Mouse (Mus musculus): ENCODE measurements around the gene 2010003K11Rik.
A peak's percentile ranks its signal among the peaks of the same experiment; 100 is the strongest.

2010003K11Rik gene

DNA sequence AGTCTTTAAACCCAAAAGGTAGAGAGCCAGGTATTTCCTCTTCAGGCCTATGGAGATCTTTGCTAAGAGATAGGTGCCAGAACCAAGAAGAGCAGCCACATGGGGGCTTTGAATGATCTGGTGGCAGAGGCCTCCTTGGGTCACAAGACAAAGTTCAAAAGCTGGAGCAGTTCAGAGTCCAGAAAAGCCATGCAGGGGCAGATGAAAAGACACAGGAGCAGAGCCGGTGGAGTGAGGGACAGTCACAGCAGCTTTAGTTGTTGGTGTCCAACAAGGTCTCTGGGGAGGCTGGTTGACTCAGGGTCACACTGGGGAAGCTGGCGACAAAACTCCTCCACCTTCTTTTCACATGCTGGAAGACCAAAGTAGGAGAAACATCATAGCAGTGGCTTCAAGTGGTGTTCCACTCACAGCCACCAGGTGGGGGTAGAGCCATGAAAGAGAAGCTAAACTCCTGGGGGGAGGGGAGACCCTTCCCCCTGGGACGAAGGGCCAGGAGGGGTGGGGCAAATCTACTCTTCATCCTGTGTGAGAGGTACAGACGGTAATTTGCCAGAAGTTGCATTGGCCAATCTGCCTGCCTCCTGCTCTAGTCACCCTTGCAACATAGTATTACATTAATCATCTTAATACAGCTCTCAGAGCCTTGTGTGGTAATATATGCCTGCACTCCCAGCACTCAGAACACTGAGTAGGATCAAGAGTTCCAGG, 965 bp downstream of the 2010003K11Rik start:
- DNase-seq (ENCODE audit: low read depth), result peak; percentile 83

DNA sequence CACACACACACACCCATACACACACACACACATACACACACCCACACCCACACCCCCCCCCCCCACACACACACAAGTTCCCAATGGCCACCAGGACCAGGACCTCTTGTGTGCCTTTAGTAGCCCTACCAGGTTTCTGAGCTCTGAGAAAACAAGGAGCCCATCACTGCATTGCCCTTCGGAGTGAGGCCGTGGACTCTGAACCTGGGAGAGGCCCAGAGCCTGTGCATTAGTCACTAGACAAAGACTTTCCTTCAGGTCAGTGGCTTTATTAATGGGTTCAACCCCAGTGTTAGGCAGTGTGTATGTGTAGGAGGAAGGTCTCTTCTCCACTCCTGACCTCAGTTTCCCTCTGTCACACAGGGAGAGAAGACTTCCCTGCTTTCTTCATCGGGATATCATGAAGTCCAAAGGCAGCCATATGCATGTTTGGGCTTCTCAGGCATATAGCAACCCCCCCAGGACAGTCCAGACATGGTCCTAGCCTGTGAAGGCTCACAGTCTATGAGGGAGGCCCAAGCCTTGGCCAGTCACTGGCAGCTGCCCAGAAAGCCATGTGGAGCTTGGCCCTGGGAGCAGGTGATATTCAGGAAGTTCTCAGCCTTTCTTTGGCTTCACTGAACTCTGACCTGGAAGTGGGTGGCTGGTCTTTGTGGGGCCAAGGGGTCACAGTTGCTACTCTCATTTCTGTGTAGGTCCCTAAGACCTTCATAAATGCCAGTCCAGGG, 1.7 kb downstream of the 2010003K11Rik start:
- DNase-seq (ENCODE audit: low read depth), result no peak

DNA sequence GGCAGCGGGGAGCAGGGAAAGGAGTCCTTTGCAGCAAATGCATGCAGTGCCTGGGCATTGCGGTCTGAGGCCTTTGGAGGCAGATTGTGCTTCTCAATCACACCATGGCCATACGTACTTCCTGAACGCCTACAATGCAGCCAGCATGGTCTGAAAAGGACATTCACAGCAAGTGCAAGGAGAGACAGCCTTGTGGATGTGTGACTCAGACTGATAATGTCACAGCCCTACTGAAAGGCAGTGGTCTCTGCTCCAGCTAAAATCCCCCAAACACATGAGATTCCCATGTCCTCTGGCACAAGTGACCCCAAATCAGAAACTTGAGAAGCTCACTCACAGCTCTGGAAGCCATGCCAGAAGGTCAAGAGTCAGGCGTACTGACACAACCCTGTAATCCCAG, 2.6 kb downstream of the 2010003K11Rik start:
- DNase-seq (ENCODE audit: low read depth), result no peak

DNA sequence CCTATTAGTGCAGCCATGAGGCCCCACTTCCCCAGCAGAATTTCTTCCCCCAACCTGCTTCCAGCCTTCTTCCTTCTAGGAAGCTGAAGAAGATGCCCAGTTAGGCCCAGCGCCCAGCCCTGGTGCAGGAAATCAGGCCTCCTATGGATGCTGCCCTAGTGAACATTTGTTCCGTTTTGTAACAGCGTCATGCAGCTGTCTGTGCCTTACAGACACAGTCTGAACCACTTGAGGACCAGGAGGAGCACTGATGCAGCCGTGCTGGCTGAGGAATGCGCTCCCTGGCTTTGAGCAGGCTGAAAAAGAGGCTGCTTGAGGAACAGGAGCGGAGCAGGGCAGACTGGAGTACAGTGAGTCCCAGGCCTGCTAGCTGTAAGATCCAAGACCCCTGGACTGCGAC, 3.7 kb downstream of the 2010003K11Rik start:
- no peak for DNase-seq (ENCODE audit: low read depth)

DNA sequence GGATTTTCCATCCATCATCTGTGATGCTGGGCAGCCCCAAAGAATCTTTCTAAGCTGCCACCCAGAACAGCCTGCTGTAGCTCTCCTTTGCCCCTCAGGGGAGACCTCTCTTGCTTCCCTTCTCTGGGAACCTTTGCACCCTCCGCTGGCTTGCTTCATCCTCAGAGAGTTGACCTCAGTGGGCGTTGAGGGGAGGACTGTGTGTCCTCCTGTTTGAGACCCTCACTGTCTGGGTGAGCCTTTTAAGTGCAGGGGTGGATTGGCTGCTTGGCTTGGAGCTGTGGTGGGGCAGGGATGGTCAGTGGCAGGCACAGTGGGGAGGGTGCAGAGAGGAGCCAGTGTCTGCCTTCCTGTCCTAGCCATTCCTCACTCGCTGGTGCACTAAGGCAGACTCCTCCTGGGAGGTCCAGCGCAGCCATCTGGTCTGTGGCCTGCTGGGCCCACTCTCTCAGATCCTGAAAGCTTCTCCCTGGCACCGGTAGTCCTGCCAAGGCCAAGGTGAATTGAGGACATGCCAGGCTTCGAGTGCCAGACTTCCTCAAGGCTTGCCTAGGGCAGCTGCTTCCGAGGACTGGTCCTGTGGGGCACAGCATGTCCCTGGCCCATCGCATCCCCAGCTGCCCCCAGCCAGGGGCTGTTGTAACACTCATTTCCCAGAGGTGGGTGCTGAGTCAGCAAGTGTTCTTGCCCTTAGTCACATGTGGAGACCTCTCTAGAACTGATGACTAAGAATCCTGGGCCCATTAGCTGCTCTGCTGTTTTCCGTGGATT, 5.7 kb downstream of the 2010003K11Rik start:
- no peak for DNase-seq (ENCODE audit: low read depth)

DNA sequence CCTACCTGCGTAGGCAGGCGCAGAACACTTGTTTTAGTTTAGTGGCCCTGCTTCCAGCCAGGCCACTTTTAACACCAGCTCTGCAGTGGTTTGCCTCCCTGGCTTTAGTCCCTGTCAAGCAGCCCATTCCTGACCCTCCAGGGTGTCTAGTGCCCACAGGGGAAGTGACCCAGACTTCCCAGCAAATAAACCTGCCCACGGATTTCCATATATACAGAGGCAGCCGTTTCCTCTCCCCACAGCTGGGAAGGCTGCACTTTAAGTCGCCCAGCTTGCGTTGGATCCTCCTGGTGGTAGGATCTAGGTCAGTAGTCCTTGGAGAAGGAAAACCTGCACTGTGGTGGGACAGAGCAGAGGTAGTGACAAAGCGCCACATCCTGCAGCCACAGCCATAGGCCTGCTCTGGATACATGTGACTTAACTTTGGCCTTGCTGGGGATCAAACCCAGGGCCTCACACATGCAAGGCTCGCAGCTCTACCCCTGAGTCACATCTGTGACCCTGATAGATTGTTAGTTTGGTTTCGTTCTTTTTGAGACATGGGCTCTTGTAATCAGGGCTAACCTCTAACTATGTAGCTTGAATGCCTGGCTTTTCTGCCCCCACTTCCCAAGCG, 7.2 kb downstream of the 2010003K11Rik start:
- DNase-seq (ENCODE audit: low read depth), result no peak

DNA sequence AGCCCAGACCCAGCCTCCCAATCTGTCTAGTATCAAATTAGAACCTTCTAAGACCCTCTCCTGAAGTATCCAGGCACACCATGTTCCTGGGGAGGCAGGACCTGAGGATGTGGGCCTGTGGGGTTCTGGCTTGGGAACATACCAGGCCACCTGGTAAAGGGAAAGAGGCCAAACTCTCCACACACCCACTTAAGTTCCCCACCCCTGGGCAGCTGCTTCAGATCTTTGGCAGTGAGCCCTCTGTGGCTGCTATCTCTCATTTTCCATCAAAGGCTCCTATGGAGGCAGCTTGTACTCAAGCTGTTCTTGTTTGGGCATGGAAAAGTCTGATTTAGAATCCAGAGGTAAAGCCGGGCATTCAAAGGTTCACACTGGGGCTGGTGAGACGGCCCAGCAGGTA, 10.5 kb downstream of the 2010003K11Rik start:
- no peak for DNase-seq (ENCODE audit: low read depth)

DNA sequence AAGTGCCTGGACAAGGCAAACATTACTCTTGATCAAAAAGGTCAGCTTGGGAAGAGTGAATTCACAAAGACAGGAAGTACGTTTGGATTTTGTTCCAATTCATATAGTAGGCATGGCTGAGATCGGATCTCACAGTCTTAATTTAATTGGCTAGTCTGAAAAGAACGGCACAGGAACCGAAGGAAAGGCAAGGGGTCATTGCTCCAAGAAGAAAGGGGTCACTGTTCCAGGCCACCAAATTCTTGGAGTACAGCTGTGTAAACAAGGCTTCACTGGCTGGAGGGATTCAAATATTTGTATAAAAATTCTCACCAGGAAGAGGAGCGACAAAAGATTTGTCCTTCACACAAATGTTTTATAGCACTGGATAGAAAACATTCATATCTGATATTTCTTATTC, 13.4 kb downstream of the 2010003K11Rik start:
- DNase-seq (ENCODE audit: low read depth), result no peak

DNA sequence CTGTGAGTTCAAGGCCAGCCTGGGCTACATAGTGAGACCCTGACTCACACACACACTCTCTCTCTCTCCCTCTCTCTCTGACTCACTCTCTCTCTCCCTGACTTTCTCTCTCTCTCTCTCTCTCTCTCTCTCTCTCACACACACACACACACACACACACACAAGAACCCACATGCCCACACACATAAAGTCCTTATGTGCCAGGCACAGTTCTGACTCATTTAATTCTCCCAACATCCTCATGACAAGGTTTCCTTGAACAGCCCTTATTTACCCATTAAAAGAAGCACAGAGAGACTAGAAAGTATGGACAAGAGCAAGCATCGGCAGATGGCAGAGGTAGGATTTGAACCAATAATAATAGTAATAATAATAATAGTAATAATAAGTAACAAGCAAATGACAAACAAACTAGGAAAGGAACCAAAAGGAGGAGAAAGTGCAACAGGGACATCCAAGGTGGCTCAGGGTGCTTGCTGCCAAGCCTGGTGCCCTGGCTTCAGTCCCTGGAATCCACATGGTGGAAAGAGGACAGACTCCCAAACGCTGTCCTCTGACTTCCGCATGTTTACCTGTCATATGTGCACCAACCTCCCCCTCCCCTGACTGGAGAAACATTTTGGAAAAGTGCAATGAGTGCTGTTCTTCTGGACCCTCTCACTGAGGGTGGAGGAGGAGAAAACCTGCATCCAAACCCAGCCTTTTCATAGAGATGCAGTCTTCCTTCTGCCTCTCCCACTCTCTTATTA, 16.1 kb downstream of the 2010003K11Rik start:
- DNase-seq (ENCODE audit: low read depth), result no peak

DNA sequence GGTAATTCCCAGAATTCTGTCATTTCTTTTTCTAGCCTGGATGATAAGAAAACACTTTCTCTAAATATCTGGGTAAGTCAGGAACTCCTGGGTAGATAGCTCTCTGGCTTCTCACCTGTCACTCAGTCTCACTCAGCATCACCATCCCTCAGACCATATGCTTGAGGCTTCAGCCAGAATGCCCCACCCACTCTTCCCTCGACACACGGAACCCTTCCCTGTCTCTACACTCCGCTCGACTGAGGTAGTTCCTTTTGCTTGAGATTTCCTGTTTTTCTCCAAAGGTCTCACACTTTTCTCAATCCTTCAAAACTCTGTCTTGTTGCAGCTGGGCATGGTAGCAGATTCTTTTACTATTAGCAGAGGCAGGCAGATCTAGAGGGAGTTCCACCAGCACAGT, 17.1 kb downstream of the 2010003K11Rik start:
- no peak for DNase-seq (ENCODE audit: low read depth)

DNA sequence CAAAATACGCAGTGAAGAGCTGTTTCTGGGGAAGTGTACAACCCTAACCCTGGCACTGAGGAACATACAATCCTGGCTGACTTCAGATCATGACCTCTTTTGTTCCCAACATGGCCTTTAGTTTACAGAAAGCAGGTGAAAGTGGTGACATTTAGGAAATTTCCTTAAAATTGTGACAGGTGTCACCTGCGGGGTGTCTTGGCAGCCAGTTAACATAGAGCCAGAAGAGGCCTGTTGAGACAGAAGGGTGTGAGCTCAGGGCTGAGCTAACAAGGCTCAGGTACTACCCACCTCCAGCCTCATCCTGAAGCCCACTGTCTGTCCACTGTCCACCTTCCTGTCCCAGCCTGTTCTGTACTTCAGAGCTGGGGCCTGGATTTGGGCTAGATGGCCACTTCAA, 18.3 kb downstream of the 2010003K11Rik start:
- no peak for DNase-seq (ENCODE audit: low read depth)

DNA sequence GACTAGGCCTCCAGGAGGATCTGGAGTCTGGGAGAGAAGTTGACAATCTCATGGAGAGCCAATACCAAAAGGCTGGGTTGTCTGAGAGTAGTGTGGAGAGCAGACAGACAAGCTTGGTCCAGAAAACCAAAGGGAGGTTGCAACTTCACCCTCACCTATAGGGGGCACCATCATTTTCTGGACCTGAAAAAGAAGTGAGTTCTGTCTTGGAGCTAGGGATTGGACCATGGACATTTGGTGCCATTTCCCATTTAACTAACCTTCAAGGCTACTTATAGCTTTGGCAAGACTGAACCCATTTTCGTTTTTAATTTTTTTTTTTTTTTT, 20.2 kb downstream of the 2010003K11Rik start:
- DNase-seq (ENCODE audit: low read depth), result peak; percentile 48

DNA sequence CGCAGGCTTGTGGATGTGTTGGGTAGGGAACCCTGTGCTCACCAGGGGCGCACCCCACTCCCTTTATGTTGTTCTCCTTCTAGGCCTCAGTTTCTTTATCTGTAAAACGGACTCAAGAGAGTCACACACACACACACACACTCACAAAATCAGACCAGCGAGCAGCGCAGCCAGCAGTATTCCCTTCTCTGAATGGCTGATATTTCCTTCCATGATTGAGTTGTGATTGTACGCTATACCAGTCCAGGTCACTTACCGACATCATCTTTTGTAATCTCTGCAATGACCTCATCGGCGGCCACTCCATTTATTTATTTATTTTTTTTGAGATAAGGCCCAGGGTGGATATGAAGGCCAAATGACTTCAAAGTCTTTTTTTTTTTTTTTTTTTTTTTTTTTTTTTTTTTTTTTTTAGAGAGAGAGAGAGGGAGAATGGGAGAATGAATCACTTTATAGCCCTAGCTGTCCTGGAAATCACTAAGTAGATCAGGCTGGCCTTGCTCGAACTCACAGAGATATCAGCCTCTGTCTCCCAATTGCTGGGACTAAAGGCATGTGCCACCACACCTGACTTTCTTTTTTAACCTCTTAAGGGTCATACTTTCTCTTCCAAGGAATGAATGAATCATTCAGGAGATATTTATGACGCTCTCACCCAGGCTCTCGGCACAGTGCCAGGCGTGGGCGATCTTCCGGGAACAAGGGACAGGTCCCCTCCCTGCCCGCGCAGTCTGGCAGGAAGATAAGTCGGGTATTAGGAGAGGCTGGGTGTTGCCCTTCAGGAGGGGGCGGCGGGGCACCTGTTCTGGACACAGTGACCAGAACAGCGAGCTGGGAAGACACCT, 20.8 kb downstream of the 2010003K11Rik start, which contains the start of gene Syt12:
Syt12 (minus strand) TSS at position 103 of the 845 bp plus-strand sequence.
- DNase-seq (ENCODE audit: low read depth), result no peak

DNA sequence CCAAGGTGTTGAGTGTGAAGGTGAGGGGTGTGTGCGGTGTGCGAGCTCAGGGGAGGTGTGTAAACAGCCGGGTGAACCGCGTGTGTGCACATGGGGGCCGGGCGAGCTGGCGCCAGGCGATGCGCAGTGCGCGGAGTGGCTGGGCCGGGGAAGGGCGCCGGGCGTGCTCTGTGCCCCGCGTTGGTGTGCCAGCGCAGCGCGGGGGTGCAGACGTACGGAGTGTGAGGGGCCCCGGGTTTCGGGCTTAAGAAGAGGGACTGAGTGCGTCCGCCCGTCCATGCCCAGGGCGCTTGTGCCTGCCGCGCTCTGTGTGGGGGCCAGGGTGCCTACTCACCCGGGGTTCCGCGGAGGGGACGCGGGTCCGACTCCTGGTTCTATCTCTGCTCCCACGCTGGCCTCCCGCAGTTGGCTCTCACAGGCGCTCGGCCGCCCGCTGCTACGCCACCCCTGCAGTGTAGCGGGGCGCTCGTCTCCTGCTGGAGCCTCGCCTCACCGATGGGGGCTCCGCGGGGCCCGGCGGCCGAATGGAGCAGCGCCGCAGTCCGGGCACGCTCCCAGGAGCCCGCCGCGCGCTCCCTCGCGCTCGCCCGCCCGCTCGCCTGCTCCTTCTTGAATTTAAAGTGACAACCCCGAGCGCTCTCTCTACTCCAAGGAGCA, 21.7 kb downstream of the 2010003K11Rik start:
- DNase-seq (ENCODE audit: low read depth), result peak; percentile 19

DNA sequence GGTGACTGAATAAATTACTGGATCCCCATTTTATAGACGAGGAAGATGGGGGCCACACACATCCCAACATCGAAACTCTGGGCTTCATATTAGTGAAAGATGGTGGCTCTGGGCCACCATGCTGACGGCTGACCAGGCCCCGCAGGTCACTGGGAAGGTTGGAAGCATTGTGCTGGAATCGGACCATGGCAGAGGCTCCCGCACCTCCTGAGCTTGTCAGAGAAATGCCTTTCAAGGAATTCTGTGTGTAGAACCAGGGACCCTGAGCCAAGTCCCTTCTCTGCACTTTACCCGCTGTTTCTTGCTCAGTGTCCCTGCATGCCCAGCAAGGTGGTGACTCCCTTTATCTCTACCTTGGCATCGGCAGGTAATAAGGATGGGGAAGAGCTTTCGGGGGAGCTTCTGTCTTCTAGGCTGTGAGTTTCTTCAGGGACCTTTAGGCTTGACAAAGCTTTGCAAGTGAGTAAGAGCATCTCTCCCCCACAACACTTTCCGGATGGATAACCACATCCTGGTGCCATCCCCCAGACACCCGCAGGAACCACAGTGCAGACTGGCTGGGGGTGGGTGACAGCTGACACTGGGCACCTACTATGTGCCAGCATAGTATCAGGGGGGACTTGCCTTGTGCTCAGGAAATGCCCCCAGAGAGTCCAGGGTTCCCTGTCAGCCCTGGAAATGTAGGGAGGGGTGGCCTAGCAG, 23.0 kb downstream of the 2010003K11Rik start:
- DNase-seq (ENCODE audit: low read depth), result peak; percentile 53

DNA sequence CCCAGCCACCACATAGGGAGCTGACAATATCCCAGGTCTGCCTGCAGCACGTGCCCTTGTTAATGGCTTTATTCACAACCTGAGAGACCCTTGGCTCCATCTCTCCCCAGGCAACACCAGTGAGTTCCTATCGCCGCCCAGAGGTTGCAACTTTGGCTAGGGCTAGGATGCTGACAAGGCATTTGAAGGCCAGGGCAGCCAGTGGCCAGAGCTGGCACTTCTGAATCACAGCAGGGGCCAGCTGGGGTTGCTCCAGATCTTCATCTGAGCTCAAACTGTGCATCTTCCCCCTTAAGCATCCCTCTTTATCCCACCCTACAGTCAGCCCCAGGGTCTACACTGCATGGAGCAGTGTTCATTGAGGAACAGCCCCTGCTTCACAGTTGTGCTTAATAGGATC, 23.6 kb downstream of the 2010003K11Rik start:
- DNase-seq (ENCODE audit: low read depth), result no peak

DNA sequence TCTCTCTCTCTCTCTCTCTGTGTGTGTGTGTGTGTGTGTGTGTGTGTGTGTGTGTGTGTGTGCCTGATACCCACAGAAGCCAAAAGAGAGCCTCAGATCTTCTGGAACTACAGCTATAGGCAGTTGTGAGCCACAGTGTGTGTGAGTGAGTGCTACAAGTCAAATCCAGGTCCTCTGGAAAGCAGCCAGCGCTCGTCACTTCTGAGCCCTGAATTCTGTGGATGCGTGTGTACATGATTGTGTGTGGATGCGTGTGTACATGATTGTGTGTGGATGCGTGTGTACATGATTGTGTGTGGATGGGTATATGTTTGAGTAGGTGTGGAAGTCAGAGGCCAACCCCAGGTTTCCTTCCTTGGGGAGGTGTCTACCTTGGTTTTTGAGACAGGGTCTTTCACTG, 24.8 kb downstream of the 2010003K11Rik start:
- DNase-seq (ENCODE audit: low read depth), result no peak

DNA sequence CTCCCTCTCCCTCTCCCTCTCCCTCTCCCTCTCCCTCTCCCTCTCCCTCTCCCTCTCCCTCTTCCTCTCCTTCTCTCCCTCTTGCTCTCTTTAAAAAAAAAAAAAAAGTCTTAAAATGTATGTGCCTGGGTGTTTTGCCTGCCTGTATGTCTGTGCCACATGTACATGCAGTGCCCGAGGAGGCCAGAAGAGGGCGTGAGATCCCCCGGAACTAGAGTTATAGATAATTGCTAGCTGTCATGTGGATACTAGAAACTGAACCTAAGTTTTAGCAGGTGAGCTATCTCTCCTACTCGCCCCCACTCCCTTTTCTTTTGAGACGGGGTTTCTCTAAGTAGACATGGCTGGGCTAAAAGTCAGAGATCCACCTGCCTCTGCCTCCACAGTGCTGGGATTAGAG, 30.0 kb downstream of the 2010003K11Rik start:
- peak; percentile 45 for DNase-seq (ENCODE audit: low read depth)

DNA sequence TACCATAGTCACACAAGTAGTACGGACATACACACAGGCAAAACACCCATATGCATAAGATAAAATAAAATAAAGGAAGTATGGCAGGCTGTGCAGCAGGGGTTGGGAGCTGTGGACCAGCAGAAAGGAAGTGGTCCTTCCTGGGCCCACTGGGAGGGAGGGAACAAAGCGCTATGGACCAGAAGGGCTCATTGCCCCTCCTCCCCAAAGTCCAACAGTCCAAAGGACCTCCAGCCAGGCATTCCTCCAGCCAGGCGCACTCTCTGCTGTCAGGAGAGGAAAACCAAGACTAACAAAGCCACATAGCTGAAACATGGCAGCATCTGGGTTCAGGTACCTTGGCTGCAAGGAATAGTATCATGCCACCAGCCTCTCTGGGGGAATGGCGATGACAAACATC, 33.7 kb downstream of the 2010003K11Rik start:
- no peak for DNase-seq (ENCODE audit: low read depth)

DNA sequence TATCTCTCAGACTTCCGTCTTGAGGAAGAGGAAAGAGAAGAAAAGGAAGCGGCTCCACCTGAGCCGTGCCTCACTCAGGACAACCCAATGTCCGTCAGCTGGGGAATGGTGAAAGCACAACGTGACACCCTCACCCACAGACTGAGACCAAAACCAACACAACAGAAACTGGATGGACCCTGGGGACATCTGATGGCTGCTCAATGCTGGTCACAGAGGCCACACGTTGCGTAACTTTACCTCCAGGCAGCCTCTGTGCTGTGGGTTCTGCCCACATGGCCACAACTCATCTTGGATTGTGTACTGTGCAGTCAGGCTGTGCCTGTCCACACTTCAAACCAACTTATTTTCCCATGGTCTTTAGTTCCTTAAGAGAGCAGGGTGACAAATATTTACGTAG, 36.4 kb downstream of the 2010003K11Rik start:
- no peak for DNase-seq (ENCODE audit: low read depth)
